Mouse (Mus musculus): ENCODE data around the gene Ak7. TPM values are rescaled to one million over a fixed set of nuclear protein-coding genes. Genes with fewer than 3 reads are reported as not detected.

Gene Ak7
- polyA plus RNA-seq, 1 experiment from 2014 or later: 0.18 TPM

DNA sequence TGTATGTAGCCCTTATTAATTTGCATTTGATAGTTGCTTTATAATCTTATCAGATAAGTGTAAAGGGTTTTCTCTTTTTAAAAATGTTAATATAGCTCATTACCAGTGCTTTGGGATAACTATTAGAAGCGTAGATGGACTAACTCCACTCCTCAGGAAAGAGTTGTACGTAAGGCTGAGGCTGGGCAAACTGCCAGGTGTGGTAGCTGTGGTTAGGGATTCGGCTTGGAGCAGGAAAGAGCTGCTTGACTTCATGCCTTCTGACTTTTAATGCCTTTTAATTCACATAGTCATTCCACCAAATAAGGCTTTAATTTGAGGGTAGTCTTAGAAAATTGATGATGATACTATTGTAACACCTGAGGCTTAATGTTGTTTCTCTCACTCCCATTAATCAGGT, 103.2 kb downstream of the Ak7 start:
- H3K36me3 ChIP-seq (ENCODE audit: control insufficient read depth, insufficient read depth): peaks cover 69% of the 10 kb centered on the region
- WGBS: 48% methylated on average over 3 of the region's 3 CpGs

DNA sequence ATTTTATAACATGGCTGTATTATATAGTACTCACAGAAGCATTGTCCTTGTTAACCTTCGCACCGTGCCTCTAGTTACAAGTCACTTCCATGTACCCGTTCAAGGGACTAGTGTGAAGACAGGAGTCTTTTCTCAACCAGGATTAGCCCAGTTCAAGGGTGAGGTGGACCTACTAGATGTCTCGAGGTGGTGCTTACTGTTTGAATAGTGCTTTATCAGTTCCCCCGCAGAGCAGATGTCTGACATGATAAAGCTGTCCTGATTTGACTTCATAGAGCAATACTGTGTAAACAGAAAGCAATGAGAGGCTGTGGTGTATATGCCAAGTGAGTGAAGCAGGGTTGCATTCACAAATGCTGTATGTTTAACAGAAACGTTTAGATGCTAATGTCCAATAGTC, 104.8 kb downstream of the Ak7 start:
- no peak overlapping the region; the same call in 1 of the 2 replicates for H3K27ac ChIP-seq (ENCODE audit: low read depth, low read length)
- H3K4me3 ChIP-seq (ENCODE audit: low read depth, low read length): no peak overlapping the region
- no peak for TF ChIP-seq CTCF (IDR thresholded peaks at IDR 0.05; ENCODE audit: low read depth)
- H3K4me2 ChIP-seq (replicated peaks; ENCODE audit: low read depth): no peak overlapping the region
- no peaks in the 10 kb centered on the region for H3K9me3 ChIP-seq (ENCODE audit: control insufficient read depth)
- no peak overlapping the region for H3K9ac ChIP-seq (ENCODE audit: low read depth, low read length)
- no peak for ATAC-seq
- 57% methylated on average over 6 of the region's 6 CpGs for WGBS
- H3K27me3 ChIP-seq (replicated peaks; ENCODE audit: control insufficient read depth, insufficient read depth, low read length): no peaks in the 10 kb centered on the region
- H3K4me1 ChIP-seq (replicated peaks; ENCODE audit: control insufficient read depth, insufficient read depth, low read length): no peaks in the 10 kb centered on the region
- peaks cover 71% of the 10 kb centered on the region for H3K36me3 ChIP-seq (ENCODE audit: control insufficient read depth, insufficient read depth)

More for the DNA sequence above, 103.2 kb downstream of the Ak7 start:
- no peak overlapping the region for H3K4me2 ChIP-seq (replicated peaks; ENCODE audit: low read depth)
- no peak overlapping the region for H3K9ac ChIP-seq (ENCODE audit: low read depth, low read length)
- H3K27me3 ChIP-seq (replicated peaks; ENCODE audit: control insufficient read depth, insufficient read depth, low read length): no peaks in the 10 kb centered on the region
- no peak for TF ChIP-seq CTCF (IDR thresholded peaks at IDR 0.05; ENCODE audit: low read depth)
- H3K9me3 ChIP-seq (ENCODE audit: control insufficient read depth): no peaks in the 10 kb centered on the region
- no peak overlapping the region for H3K4me3 ChIP-seq (ENCODE audit: low read depth, low read length)
- no peak for ATAC-seq
- no peak overlapping the region for H3K27ac ChIP-seq (ENCODE audit: low read depth, low read length)
- no peaks in the 10 kb centered on the region for H3K4me1 ChIP-seq (replicated peaks; ENCODE audit: control insufficient read depth, insufficient read depth, low read length)

DNA sequence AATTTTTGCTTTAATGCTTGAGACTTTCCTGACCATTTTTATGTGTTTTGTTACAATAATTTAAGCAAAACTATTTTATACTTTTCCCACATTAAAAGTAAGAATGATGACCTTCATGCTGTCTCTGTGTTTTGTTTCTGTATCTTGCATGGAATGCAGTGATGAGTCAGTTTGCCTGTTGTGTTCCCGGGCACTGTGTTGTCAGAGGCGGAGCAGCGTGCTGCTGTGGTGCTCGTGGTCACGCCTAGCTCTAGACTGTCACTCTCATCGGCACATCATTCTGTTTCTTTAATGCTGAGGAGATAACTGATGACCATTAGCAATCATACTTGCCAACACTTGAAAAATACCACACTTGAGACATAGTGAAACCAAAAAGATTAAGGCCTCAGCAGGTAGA, 108.2 kb downstream of the Ak7 start:
- Histone ChIP-seq H3K9me3 (ENCODE audit: control insufficient read depth) (no peaks in the 10 kb centered on the region), H3K4me3 (ENCODE audit: low read depth, low read length) (no peak overlapping the region), H3K36me3 (ENCODE audit: control insufficient read depth, insufficient read depth) (peaks cover 65% of the 10 kb centered on the region), H3K27ac (ENCODE audit: low read depth, low read length) (no peak overlapping the region), H3K27me3 (replicated peaks; ENCODE audit: control insufficient read depth, insufficient read depth, low read length) (no peaks in the 10 kb centered on the region), H3K4me2 (replicated peaks; ENCODE audit: low read depth) (no peak overlapping the region), H3K4me1 (replicated peaks; ENCODE audit: control insufficient read depth, insufficient read depth, low read length) (no peaks in the 10 kb centered on the region), H3K9ac (ENCODE audit: low read depth, low read length) (no peak overlapping the region)
- TF ChIP-seq CTCF (IDR thresholded peaks at IDR 0.05; ENCODE audit: low read depth): no peak
- 80% methylated on average over 6 of the region's 6 CpGs for WGBS
- ATAC-seq: no peak

GRCm38 (mm10) chr12:105823472-105823871, 117.7 kb downstream of the Ak7 start:
- no peaks in the 10 kb centered on the region for H3K9me3 ChIP-seq (ENCODE audit: control insufficient read depth)
- WGBS: 74% methylated on average over 4 of the region's 4 CpGs
- H3K36me3 ChIP-seq (ENCODE audit: control insufficient read depth, insufficient read depth): peaks cover 90% of the 10 kb centered on the region
- TF ChIP-seq CTCF (IDR thresholded peaks at IDR 0.05; ENCODE audit: low read depth): no peak
- no peak overlapping the region for H3K27ac ChIP-seq (ENCODE audit: low read depth, low read length)
- ATAC-seq: no peak
- H3K4me1 ChIP-seq (replicated peaks; ENCODE audit: control insufficient read depth, insufficient read depth, low read length): no peaks in the 10 kb centered on the region
- no peak overlapping the region for H3K4me3 ChIP-seq (ENCODE audit: low read depth, low read length)
- no peaks in the 10 kb centered on the region for H3K27me3 ChIP-seq (replicated peaks; ENCODE audit: control insufficient read depth, insufficient read depth, low read length)
- H3K4me2 ChIP-seq (replicated peaks; ENCODE audit: low read depth): no peak overlapping the region
- H3K9ac ChIP-seq (ENCODE audit: low read depth, low read length): no peak overlapping the region

DNA sequence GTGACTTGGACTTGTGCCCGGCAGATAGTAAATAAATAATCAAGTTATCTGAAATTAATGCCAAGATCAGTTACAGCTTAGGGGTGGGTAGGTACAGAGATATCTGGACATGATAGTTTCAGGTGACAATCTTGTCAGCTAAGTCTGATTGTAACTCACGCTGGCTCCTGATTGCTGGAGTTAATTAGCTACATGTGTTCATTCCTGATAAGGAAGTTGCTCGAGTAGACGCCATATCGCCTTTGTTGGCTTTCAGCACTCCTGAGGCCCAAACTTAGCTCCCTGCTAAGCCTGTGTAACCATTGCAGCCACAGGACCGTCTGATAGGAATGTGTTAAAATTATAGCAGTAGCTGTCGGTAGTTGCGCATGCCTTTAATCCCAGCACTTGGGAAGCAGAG, 119.0 kb downstream of the Ak7 start:
- H3K4me3 ChIP-seq (ENCODE audit: low read depth, low read length): no peak overlapping the region
- no peaks in the 10 kb centered on the region for H3K4me1 ChIP-seq (replicated peaks; ENCODE audit: control insufficient read depth, insufficient read depth, low read length)
- peaks cover 93% of the 10 kb centered on the region for H3K36me3 ChIP-seq (ENCODE audit: control insufficient read depth, insufficient read depth)
- H3K27ac ChIP-seq (ENCODE audit: low read depth, low read length): no peak overlapping the region
- ATAC-seq: no peak
- no peaks in the 10 kb centered on the region for H3K27me3 ChIP-seq (replicated peaks; ENCODE audit: control insufficient read depth, insufficient read depth, low read length)
- no peak overlapping the region for H3K9ac ChIP-seq (ENCODE audit: low read depth, low read length)
- H3K9me3 ChIP-seq (ENCODE audit: control insufficient read depth): no peaks in the 10 kb centered on the region
- no peak for TF ChIP-seq CTCF (IDR thresholded peaks at IDR 0.05; ENCODE audit: low read depth)
- H3K4me2 ChIP-seq (replicated peaks; ENCODE audit: low read depth): no peak overlapping the region
- WGBS: 52% methylated on average over 8 of the region's 8 CpGs

DNA sequence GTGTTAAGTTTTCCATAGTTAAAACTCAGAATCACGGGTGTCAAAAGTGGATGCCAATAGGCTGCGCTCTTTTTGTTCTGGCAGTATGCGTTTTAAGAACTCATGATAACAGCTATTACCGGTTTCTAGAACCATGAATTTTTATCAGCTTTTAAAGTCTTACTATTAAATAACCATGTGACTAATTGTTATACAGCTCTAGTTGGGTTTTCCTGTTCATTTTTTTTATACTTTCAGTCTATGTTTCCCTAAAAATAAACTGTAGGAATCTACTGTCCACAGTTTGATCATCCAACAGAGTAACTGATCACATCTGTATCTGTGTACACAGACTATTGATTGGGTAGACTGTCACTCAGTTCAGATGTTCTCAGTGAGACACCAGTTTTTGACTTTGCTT, 119.5 kb downstream of the Ak7 start:
- TF ChIP-seq CTCF (IDR thresholded peaks at IDR 0.05; ENCODE audit: low read depth): no peak
- H3K4me3 ChIP-seq (ENCODE audit: low read depth, low read length): no peak overlapping the region
- H3K27ac ChIP-seq (ENCODE audit: low read depth, low read length): no peak overlapping the region
- ATAC-seq: no peak
- H3K4me1 ChIP-seq (replicated peaks; ENCODE audit: control insufficient read depth, insufficient read depth, low read length): no peaks in the 10 kb centered on the region
- WGBS: 78% methylated on average over 4 of the region's 4 CpGs
- H3K4me2 ChIP-seq (replicated peaks; ENCODE audit: low read depth): no peak overlapping the region
- H3K27me3 ChIP-seq (replicated peaks; ENCODE audit: control insufficient read depth, insufficient read depth, low read length): no peaks in the 10 kb centered on the region
- peaks cover 91% of the 10 kb centered on the region for H3K36me3 ChIP-seq (ENCODE audit: control insufficient read depth, insufficient read depth)
- no peaks in the 10 kb centered on the region for H3K9me3 ChIP-seq (ENCODE audit: control insufficient read depth)
- H3K9ac ChIP-seq (ENCODE audit: low read depth, low read length): no peak overlapping the region

Other genes starting within 250 kb of the Ak7 start
- 3.8 and 4.4 TPM in 2 replicates for gene Bdkrb2, start 142.8 kb upstream of the Ak7 start, polyA plus RNA-seq (2015; fragmentation: Nextera tagmentation; extraction: Ambion mirVana)
- gene Bdkrb1, start 102.9 kb upstream of the Ak7 start, polyA plus RNA-seq (2015; fragmentation: Nextera tagmentation; extraction: Ambion mirVana): 0.40 and 0.58 TPM in 2 replicates
- gene Gskip, start 21.1 kb upstream of the Ak7 start, polyA plus RNA-seq (2015; fragmentation: Nextera tagmentation; extraction: Ambion mirVana): 35.0 and 35.6 TPM in 2 replicates
- 10.8 and 12.0 TPM in 2 replicates for gene Atg2b, start 20.8 kb upstream of the Ak7 start, polyA plus RNA-seq (2015; fragmentation: Nextera tagmentation; extraction: Ambion mirVana)
- 101 and 110 TPM in 2 replicates for gene Papola, start 78.7 kb downstream of the Ak7 start, polyA plus RNA-seq (2015; fragmentation: Nextera tagmentation; extraction: Ambion mirVana)